Mouse (Mus musculus): ENCODE results near the gene Gm12830. TPM values are rescaled to one million over a fixed set of nuclear protein-coding genes. Genes with fewer than 3 reads are reported as not detected.
A peak's percentile ranks its signal among the peaks of the same experiment; 100 is the strongest.

Gene Gm12830
- polyA plus RNA-seq, 3 experiments from 2014 or later, result not detected

- ATAC-seq, result no peak
Measured at GRCm38 (mm10) chr4:114844600-114844999, 23.1 kb downstream of the Gm12830 start.

GRCm38 (mm10) chr4:114845622-114846021, 24.1 kb downstream of the Gm12830 start:
- no peak for ATAC-seq

GRCm38 (mm10) chr4:114846723-114847122, 25.2 kb downstream of the Gm12830 start:
- ATAC-seq, result no peak

- no peak for ATAC-seq
Measured at GRCm38 (mm10) chr4:114853968-114854367, 32.4 kb downstream of the Gm12830 start.

GRCm38 (mm10) chr4:114858426-114858825, 36.9 kb downstream of the Gm12830 start:
- ATAC-seq, result no peak

- ATAC-seq, result no peak
Measured at GRCm38 (mm10) chr4:114863166-114863565, 41.6 kb downstream of the Gm12830 start.

- ATAC-seq, result no peak
Measured at GRCm38 (mm10) chr4:114869765-114870490, 48.4 kb downstream of the Gm12830 start.

GRCm38 (mm10) chr4:114876441-114876972, 55.0 kb downstream of the Gm12830 start:
- no peak for ATAC-seq

GRCm38 (mm10) chr4:114882232-114882631, 60.7 kb downstream of the Gm12830 start:
- no peak for ATAC-seq

GRCm38 (mm10) chr4:114897853-114898252, 76.3 kb downstream of the Gm12830 start:
- no peak for ATAC-seq

- ATAC-seq, result no peak
Measured at GRCm38 (mm10) chr4:114899885-114900284, 78.4 kb downstream of the Gm12830 start.

- no peak for ATAC-seq
Measured at GRCm38 (mm10) chr4:114900866-114901642, 79.5 kb downstream of the Gm12830 start.

GRCm38 (mm10) chr4:114901643-114902351, 80.3 kb downstream of the Gm12830 start:
- peak; percentile 29 for ATAC-seq

GRCm38 (mm10) chr4:114902641-114903421, 81.3 kb downstream of the Gm12830 start:
- no peak for ATAC-seq

- no peak for ATAC-seq
Measured at GRCm38 (mm10) chr4:114903422-114903782, 81.9 kb downstream of the Gm12830 start.

GRCm38 (mm10) chr4:114905501-114905900, 84.0 kb downstream of the Gm12830 start:
- no peak for ATAC-seq

Other genes with a start within 250 kb of the Gm12830 start
- gene Foxd2, start 87.2 kb downstream of the Gm12830 start, polyA plus RNA-seq (2017; shearing (Covaris generic)), result under 1 TPM in 2 of 3 experiments, not detected in 1; 0.23 to 0.26 TPM
- gene Foxe3, start 104.3 kb downstream of the Gm12830 start, polyA plus RNA-seq (2017; shearing (Covaris generic)), result not detected
- gene Cmpk1, start 165.5 kb downstream of the Gm12830 start, polyA plus RNA-seq (2017; shearing (Covaris generic)), result 100 to 1,000 TPM in 1 of 3 experiments, 10 to 100 TPM in 2; 47.5 to 119 (median 55.1) TPM
- gene Stil, start 178.4 kb downstream of the Gm12830 start, polyA plus RNA-seq (2017; shearing (Covaris generic)), result 10 to 100 TPM in 1 of 3 experiments, 1 to 10 TPM in 1, under 1 TPM in 1; 0.70 to 13.9 (median 1.4) TPM
- gene Tal1, start 234.7 kb downstream of the Gm12830 start, polyA plus RNA-seq (2017; shearing (Covaris generic)), result not detected

Data from inflammation-experienced regulatory T-cells, adult 6 months (primary cell).